Mouse (Mus musculus) kidney, adult 2 months (tissue): Measurements from ENCODE around the gene Cdh16.

ENCODE experiments used
- CTCF ChIP-seq: fragments of 200-500 bp; conservative IDR thresholded peaks from 2 replicates; pipeline ENCODE4 v1.5.1; 2011; ENCODE audit warnings: low read depth, mild to moderate bottlenecking, control low read depth, low read length, moderate library complexity, mixed read lengths; ENCODE audit not compliant: insufficient read depth, insufficient read length
- POLR2A ChIP-seq: fragments of 200-500 bp; IDR thresholded peaks from one replicate; pipeline ENCODE4 v1.6.1; 2011; ENCODE audit warnings: low read depth, low read length, control low read depth

- TF ChIP-seq CTCF: no peak
- TF ChIP-seq POLR2A: peak; percentile 38
These were observed 32.9 kb downstream of the Cdh16 start, which contains the start of gene Pdp2 for GRCm38 (mm10) chr8:104591133-104591834.
